Mouse (Mus musculus) hindlimb bud, embryonic 11.5 days (tissue): Measurements from ENCODE around the gene Gm45808.
"Not testable (repeated sequence)": the region's sequence is repeated elsewhere in the genome, so short reads cannot be mapped to it uniquely, and the experiment has no call there.

Experiments
- DNase-seq: peaks from one replicate; pipeline ENCODE4 v3.0.0-alpha.2; 2012; ENCODE audit warnings: low read depth, low spot score; ENCODE audit errors: extremely low spot score

Gene Gm45808

GRCm38 (mm10) chr7:45486761-45487415 is at the start of gene Gm45808:
Gene Gm45808, minus strand, starts transcription at chr7:45486811.
- no peak for DNase-seq

GRCm38 (mm10) chr7:45535676-45536075 is 49.1 kb upstream of the Gm45808 start:
- no peak for DNase-seq

- no peak for DNase-seq
Observed at GRCm38 (mm10) chr7:45530643-45531042, 44.0 kb upstream of the Gm45808 start.

- no peak for DNase-seq
Observed at GRCm38 (mm10) chr7:45529461-45529860, 42.9 kb upstream of the Gm45808 start.

GRCm38 (mm10) chr7:45527169-45527568 is 40.6 kb upstream of the Gm45808 start:
- DNase-seq, result not testable (repeated sequence)

GRCm38 (mm10) chr7:45526474-45527120 is 40.0 kb upstream of the Gm45808 start:
- no peak for DNase-seq

GRCm38 (mm10) chr7:45525809-45526473 is 39.3 kb upstream of the Gm45808 start, which contains the start of the genes Ppp1r15a and Plekha4:
Gene Ppp1r15a, minus strand, starts transcription at chr7:45526268.
Gene Plekha4, plus strand, starts transcription at chr7:45526330.
- peak; percentile 96 for DNase-seq

- DNase-seq, result no peak
Observed at GRCm38 (mm10) chr7:45524841-45525621, 38.4 kb upstream of the Gm45808 start.

GRCm38 (mm10) chr7:45523678-45524170 is 37.1 kb upstream of the Gm45808 start:
- DNase-seq, result no peak

- DNase-seq, result no peak
Observed at GRCm38 (mm10) chr7:45522957-45523676, 36.5 kb upstream of the Gm45808 start.

GRCm38 (mm10) chr7:45522194-45522752 is 35.7 kb upstream of the Gm45808 start:
- DNase-seq, result no peak

- DNase-seq, result peak; percentile 74
Observed at GRCm38 (mm10) chr7:45521728-45522184, 35.1 kb upstream of the Gm45808 start.

- no peak for DNase-seq
Observed at GRCm38 (mm10) chr7:45520605-45521004, 34.0 kb upstream of the Gm45808 start.

- DNase-seq, result no peak
Observed at GRCm38 (mm10) chr7:45519345-45520120, 32.9 kb upstream of the Gm45808 start.

GRCm38 (mm10) chr7:45518618-45519017 is 32.0 kb upstream of the Gm45808 start:
- no peak for DNase-seq

GRCm38 (mm10) chr7:45516846-45517245 is 30.2 kb upstream of the Gm45808 start:
- DNase-seq, result not testable (repeated sequence)

GRCm38 (mm10) chr7:45515436-45515835 is 28.8 kb upstream of the Gm45808 start:
- DNase-seq, result no peak

- no peak for DNase-seq
Observed at GRCm38 (mm10) chr7:45514411-45514810, 27.8 kb upstream of the Gm45808 start.
